Mouse (Mus musculus) natural killer cell, adult 2 months (primary cell): Measurements from ENCODE around the gene Gart.

ENCODE experiments used
- DNase-seq, 2 experiments: peaks; one replicate each; pipeline ENCODE4 v3.0.0; 2022; ENCODE audit warnings: low spot score in 2 of 2

Gart gene

DNA sequence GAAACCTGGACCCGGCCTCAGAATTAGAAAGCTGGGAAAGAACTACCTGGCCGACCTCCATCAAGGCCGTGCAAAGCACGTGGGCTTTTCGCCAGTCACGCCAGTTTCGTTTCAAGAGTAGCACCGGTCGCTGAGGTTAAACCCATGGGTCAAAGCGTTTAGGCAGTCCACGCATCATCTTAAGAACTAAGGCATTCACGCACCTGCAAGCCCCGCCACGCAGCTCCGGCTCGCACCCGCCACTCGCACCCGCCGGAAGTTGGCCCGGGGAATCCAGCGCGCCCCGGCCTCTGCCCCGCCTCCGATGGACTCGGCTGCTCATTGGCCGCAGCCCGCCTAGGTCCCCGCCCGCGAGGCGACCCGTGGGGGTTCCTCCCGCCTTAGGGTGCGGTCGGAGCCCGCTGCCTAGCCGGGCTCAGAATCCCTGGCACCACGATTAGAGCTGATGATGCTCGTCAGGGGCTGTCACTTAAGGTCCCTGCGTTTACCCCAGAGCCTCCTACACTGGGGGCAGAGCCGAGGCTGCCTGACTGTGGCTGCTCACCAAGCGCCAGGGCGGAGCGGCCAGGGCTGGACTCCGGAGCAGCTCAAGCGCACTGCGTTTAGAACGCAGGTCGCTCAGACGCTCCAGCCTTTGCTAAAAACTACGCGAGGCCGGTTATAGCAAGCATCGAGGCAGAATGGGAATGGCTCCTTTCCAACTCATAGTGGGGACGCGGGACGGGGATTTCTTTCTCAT lies at the start of gene Gart:
Gene Gart (minus strand): TSS at position 272 of the 739 bp plus-strand sequence.
- DNase-seq, result peak; percentile 88 to 90

DNA sequence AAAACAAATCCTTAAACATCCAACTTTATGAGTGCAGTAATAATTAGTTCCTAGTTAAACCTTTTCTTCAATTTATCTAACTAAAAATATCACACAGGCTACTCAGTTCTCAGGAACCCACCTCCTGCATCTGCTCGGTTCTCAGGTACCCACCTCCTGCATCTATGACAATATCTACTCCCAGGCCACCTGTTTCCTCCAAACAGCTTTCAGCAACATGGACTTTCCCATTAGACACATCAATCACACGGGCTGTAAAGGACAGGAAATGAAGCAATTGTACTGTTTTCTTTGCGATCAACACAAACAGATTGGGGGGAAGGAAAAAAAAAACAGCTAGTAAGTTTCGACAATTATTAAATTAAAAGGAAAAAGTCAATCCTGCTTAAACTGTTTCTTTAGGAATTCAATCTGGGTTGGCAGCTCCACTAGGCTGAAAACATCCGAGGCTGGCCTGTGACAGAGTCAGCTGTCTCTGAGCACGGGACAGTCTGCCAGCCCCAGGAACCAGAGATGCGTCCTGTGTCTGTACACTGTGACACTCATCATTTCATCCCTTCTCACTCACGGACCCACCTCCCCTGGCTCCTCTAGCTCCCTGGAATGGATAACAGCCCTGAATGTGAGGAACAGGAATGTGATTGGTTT lies 48.5 kb upstream of the Gart start:
- DNase-seq, result no peak

DNA sequence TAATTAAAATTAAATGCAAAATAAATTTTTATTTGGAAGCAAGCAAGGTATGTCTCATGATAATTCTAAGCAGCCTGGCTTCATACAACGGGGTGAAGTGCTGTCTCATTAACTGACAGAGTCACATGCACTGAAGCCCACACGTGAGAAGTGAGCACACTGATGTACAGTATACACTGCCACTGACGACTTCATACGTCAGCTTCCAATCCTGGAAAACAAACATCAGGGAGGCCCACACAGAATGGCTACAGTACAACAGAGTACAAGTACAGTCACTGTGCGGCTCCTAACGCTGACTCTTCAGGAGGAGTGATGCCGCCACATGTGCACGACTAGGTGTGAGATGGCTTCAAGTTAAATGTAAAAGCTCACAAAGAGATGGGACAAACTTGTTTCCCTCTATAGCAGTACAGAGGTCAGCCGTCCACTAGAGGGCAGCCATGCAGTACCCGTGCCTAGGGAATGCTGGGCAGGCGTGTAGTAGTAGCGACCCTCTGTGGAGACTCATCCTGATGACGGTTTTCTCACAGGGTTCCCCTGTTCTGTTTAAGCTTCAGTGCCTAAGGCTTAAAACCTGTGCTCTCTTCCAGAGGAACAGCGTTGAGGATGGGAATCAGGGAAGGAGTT lies 47.8 kb upstream of the Gart start:
- DNase-seq, result peak; percentile 58 to 68

DNA sequence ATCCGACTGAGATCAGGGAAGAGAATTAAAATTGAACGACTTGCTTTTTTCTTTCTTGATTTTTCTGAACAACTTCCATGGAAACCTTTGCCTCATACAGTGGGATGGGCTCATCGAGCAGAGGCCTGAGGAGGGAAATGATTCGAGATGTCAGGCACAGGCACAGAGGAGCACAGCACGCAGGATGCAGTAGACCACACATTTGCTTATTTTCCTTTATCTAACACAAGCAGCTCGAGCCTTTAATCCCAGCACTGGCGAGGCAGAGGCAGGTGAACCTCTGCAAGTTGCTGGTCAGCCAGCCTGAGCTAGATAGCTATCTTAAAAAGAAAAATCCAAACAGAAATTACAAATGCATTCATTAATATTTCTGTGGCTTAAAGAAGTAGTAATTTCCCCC lies 43.0 kb upstream of the Gart start:
- DNase-seq, result no peak

DNA sequence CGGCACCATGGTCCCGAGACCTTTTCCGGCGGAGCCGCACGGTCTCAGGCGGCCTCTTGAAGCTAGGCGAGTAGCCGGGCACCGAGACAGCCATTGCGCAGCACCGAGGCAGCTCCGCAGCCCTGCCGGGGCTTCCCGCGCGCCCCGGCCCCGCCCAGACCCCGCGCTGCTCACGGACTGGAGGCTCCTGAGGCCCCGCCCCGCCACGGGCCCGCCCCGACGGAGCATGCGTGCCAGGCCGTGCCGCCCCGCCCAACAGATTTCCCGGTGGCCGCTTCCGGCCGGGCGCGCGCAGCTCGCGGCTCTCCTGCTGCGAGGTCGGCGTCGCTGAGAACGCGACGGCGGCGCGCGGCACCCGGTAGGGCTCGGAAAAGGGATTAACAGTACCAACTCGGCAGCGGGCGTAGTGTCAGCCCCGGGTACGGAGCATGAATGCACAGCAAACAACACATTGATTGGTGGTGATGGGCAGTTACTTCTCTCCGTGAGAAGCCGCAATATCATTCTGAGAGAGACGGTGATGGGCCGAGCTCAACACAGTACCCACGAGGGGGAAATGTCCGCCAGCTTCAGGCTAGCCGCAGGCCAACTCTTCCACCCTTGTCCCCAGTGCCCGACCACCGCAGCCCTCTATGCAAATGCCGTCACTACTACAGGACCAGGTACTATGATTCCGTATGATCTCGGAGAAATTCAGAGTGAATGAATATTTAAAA lies 42.0 kb upstream of the Gart start, which contains the start of gene Donson:
Gene Donson (minus strand): TSS at position 152 of the 716 bp plus-strand sequence.
- DNase-seq, result peak; percentile 89 to 92

GRCm38 (mm10) chr16:91688023-91688618 lies 41.4 kb upstream of the Gart start:
- DNase-seq, result no peak

- DNase-seq, result no peak
These were observed 39.6 kb upstream of the Gart start for GRCm38 (mm10) chr16:91686369-91686768.

GRCm38 (mm10) chr16:91685526-91685925 lies 38.8 kb upstream of the Gart start:
- DNase-seq, result peak; percentile 53 to 62

DNA sequence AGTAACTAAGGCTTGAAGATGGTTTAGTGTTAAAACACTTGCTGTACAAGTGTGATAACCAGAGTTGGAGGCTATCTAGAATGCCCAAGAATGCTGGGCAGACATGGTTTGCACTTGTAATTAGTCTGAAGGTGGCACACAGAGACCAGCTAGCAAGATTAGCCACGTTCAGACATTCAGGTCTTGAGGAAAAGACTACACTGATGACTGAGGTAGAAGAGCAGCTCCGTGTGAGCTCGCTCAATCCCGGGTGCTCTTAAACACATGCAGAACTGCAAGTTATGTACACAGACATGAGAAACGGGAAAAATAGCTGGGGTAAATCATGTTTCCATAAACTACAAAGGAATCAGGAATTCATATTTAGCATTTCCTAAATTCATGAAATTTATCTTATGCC lies 33.9 kb upstream of the Gart start:
- DNase-seq, result no peak

DNA sequence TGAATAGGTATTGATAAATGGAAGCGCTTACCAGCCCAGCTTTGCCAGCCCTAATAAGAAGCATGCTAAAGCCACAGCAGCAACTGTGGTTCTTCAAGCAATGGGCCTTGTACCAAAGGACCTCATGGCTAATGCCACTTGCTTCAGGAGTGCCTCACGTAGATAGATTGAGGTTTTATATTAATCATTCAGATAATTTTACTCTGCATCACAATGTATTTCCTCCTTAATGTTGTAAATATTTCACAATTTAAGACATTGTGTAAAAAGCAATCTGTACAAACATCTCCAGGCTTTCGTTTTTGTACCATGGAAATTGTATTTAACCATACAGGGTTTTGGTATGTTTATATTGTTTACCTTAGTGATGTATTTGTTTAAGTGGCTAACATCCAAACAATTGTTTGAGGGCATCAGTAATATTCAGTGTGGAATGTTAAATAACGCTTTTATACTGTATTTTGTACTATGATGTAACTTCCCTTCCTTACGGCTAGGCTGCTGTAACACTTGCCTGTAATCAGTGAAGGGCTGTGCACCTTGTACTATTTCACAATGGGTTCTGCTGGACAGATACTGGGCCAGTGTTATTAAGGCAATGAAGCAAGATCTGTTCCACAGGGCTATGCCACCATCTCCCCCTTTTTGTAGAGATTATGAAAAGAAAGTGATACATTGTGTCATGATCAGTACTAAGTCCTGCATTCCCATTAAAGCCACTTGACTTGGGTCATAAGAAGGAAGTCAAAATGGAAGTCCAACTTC lies 31.6 kb upstream of the Gart start:
- no peak for DNase-seq

DNA sequence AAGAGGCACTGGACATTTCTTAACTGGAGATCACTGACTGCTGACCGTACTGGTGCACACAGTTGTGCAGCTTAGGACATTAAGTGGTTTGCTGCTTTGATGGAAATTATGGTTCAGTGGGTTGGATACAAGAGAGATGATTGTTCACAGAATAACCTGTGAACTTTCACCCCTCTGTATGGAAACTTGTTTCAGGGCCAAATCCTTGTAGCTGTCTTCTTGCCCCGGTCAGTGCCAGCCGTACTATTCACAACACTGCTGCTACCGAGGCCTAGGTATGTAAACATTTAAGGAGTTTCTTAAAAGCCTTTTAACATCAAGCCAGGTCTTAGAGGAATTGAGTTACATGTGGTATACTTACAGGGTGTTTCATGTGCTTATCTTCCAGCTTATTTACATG lies 27.7 kb upstream of the Gart start:
- DNase-seq, result no peak

- DNase-seq, result no peak
These were observed 17.0 kb upstream of the Gart start for GRCm38 (mm10) chr16:91663795-91664194.

GRCm38 (mm10) chr16:91662336-91662735 lies 15.6 kb upstream of the Gart start:
- no peak for DNase-seq

- no peak for DNase-seq
These were observed 14.6 kb upstream of the Gart start for GRCm38 (mm10) chr16:91661397-91661796.

DNA sequence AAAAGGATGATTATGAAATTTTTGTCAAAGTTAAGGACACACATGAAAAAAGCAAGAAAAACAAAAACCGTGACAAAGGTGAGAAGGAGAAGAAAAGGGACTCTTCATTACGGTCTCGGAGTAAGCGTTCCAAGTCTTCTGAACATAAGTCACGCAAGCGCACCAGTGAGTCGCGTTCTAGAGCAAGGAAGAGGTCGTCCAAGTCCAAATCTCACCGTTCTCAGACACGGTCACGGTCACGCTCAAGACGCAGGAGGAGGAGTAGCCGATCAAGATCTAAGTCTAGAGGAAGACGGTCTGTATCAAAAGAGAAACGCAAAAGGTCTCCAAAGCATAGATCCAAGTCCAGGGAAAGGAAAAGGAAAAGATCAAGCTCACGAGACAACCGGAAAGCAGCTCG lies 13.0 kb upstream of the Gart start:
- DNase-seq, result no peak

DNA sequence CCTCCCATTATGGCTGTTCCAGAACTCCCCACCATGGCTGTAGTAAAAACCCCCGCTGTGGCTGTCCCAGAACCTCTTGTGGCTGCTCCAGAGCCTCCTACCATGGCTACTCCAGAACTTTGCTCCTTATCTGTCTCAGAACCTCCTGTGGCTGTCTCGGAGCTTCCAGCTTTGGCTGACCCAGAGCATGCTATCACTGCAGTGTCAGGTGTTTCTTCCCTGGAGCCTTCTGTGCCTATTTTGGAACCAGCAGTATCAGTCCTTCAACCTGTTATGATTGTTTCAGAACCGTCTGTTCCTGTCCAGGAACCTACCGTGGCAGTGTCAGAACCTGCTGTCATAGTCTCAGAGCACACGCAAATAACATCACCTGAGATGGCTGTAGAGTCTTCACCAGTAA lies 11.7 kb upstream of the Gart start:
- no peak for DNase-seq

DNA sequence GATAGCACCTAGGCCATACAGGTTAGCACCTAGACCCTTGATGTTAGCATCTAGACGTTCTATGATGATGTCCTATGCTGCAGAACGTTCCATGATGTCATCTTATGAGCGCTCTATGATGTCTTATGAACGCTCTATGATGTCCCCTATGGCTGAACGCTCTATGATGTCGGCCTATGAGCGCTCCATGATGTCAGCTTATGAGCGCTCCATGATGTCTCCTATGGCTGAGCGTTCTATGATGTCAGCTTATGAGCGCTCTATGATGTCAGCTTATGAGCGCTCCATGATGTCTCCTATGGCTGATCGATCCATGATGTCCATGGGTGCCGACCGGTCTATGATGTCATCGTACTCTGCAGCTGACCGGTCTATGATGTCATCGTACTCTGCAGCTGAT lies 10.5 kb upstream of the Gart start:
- DNase-seq, result no peak

DNA sequence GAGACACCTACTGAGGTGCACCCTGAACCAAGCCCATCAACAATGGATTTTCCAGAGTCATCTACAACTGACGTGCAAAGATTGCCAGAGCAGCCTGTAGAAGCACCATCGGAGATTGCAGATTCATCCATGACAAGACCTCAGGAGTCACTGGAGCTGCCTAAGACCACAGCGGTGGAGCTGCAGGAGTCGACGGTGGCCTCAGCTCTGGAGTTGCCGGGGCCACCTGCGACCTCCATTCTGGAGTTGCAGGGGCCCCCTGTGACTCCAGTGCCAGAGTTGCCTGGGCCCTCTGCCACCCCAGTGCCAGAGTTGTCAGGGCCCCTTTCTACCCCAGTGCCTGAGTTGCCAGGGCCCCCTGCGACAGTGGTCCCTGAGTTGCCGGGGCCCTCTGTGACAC lies 8.5 kb upstream of the Gart start:
- no peak for DNase-seq

DNA sequence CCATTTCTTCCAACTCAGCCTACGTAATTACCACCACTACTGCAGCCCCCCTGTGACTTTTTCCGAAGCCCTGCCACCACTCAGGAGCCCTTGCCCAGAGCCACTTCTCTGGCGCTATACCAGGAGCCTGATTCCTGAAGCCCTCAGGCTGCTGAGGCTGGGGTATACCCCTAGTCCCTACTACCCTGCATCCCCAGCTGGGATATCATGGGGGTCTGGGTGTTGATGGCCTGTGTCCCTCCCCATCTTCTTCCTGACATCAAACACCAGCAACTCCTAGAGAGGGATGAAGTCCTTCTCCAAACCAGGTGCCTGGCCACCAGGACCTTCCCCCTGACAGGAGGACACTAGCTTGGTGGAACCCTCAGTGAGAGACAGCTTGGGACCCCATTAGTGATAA lies 5.4 kb upstream of the Gart start:
- no peak for DNase-seq

GRCm38 (mm10) chr16:91649781-91650180 lies 3.0 kb upstream of the Gart start:
- DNase-seq, result no peak

- DNase-seq, result no peak
These were observed 2.5 kb upstream of the Gart start for GRCm38 (mm10) chr16:91649246-91649645.
